Mouse (Mus musculus) G1E (cell line): ENCODE measurements around the gene Rel.

Source experiments
- CTCF ChIP-seq: IDR thresholded peaks from 2 replicates; pipeline ENCODE4 v1.5.1; 2012; ENCODE audit warnings: low read depth, low read length, inconsistent platforms, mixed read lengths
- GATA1 ChIP-seq: IDR thresholded peaks from 2 replicates; pipeline ENCODE4 v1.6.1; 2012; ENCODE audit warnings: borderline replicate concordance, low read length, inconsistent platforms, mixed read lengths
- GATA2 ChIP-seq: IDR thresholded peaks from 2 replicates; pipeline ENCODE4 v1.6.1; 2012; ENCODE audit warnings: low read depth, low read length, inconsistent platforms, borderline replicate concordance
- POLR2AphosphoS5 ChIP-seq: IDR thresholded peaks from 2 replicates; pipeline ENCODE4 v1.6.1; 2012; ENCODE audit warnings: low read depth, low read length, inconsistent platforms; ENCODE audit not compliant: insufficient replicate concordance
- TAL1 ChIP-seq: conservative IDR thresholded peaks from 2 replicates; pipeline ENCODE4 v1.6.1; 2012; ENCODE audit warnings: low read depth, low read length, inconsistent platforms, mixed read lengths

DNA sequence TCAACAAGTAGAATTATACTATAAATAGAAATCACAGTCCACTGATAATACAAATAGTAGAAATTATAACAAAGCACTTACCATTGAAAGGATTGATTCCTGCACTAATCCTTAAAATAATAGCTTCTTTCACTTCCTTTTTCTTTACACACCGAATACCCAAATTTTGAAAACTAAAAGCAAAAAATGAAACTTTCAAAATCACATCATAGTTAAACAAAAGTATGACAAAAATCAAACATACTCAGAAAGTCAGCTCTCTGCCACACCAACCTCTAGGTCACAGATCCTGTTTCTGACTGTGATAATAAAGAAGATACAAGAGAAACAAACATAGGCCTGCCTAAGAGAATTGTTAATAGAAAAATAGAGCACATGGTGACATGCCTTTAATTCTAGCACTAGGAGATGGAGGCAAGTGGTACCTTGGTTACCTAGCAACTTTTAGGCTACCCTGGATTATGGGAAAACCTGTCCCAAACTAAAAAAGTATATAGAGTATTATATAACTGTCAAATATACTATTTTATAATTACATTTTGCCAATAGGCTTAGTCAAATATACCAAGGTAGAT lies 17.5 kb downstream of the Rel start:
- TF ChIP-seq CTCF: no peak
- no peak for TF ChIP-seq TAL1
- no peak for TF ChIP-seq GATA1
- TF ChIP-seq POLR2AphosphoS5: no peak
- TF ChIP-seq GATA2: no peak
